Mouse (Mus musculus) heart, postnatal 0 days (tissue): Measurements from ENCODE around the gene Sgo1.

Source experiments
- CTCF ChIP-seq: IDR thresholded peaks from 2 replicates; pipeline ENCODE4 v1.5.1; 2016; ENCODE audit warnings: antibody characterized with exemption, control low read depth, low read depth
- EP300 ChIP-seq: IDR thresholded peaks from 2 replicates; pipeline ENCODE4 v1.6.1; 2016; ENCODE audit warnings: antibody characterized with exemption, low read depth

DNA sequence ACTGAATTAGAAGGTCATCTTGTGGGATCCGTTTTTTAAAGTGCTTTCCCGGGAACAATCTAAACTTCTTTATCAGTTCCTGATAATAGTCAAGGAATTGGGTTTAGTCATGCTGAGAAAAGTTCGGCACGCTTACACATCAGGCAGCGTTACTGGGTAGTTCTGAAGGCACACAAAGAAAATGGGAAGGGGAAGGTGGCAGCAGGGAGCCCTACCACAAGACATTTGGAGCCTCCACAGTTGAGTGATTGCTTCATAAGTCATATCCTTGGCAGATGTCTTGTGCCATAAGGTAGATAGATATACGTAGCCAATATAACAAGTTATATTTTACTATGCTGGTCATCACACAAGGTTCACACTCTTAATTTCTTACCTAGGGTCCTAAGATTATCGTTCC lies 813 bp upstream of the Sgo1 start:
- TF ChIP-seq EP300: no peak
- no peak for TF ChIP-seq CTCF
